Mouse (Mus musculus) cortical plate, adult 2 months (tissue): ENCODE data around the gene Prl2c5.
"Not testable (repeated sequence)": the region's sequence is repeated elsewhere in the genome, so short reads cannot be mapped to it uniquely, and the experiment has no call there.

Experiments used
- CTCF ChIP-seq: fragments of 200-500 bp; IDR thresholded peaks from 2 replicates; pipeline ENCODE4 v1.5.1; 2011; ENCODE audit warnings: mild to moderate bottlenecking, control low read depth, low read length; ENCODE audit not compliant: insufficient read depth; ENCODE audit errors: extremely low read depth
- POLR2A ChIP-seq: fragments of 200-500 bp; IDR thresholded peaks from 2 replicates; pipeline ENCODE4 v1.6.1; 2011; ENCODE audit warnings: mild to moderate bottlenecking, low read length, control low read depth; ENCODE audit not compliant: insufficient read depth; ENCODE audit errors: extremely low read depth

- not testable (repeated sequence) for TF ChIP-seq CTCF, POLR2A
Measured at GRCm38 (mm10) chr13:13182415-13182814, at the start of gene Prl2c5.
